Mouse (Mus musculus) cortical plate, adult 2 months (tissue): ENCODE data around the gene Clcn1.

Experiments used
- CTCF ChIP-seq: fragments of 200-500 bp; IDR thresholded peaks from 2 replicates; pipeline ENCODE4 v1.5.1; 2011; ENCODE audit warnings: mild to moderate bottlenecking, control low read depth, low read length; ENCODE audit not compliant: insufficient read depth; ENCODE audit errors: extremely low read depth
- POLR2A ChIP-seq: fragments of 200-500 bp; IDR thresholded peaks from 2 replicates; pipeline ENCODE4 v1.6.1; 2011; ENCODE audit warnings: mild to moderate bottlenecking, low read length, control low read depth; ENCODE audit not compliant: insufficient read depth; ENCODE audit errors: extremely low read depth

GRCm38 (mm10) chr6:42362974-42363373 is 76.5 kb downstream of the Clcn1 start:
- no peak for TF ChIP-seq CTCF
- TF ChIP-seq POLR2A, result no peak
